Mouse (Mus musculus) 3134 (cell line): Measurements from ENCODE around the gene Clptm1.

Source experiments
- DNase-seq: peaks from one replicate; pipeline ENCODE4 v3.0.0-alpha.2; 2011; ENCODE audit warnings: low spot score; ENCODE audit not compliant: insufficient read length; ENCODE audit errors: extremely low read depth

Gene Clptm1

GRCm38 (mm10) chr7:19667434-19667833 is 2.6 kb upstream of the Clptm1 start:
- no peak for DNase-seq

GRCm38 (mm10) chr7:19666750-19667149 is 1.9 kb upstream of the Clptm1 start:
- no peak for DNase-seq

- no peak for DNase-seq
These were observed 328 bp downstream of the Clptm1 start for GRCm38 (mm10) chr7:19664455-19664954.

- DNase-seq = no peak
These were observed 893 bp downstream of the Clptm1 start for GRCm38 (mm10) chr7:19663940-19664339.

- no peak for DNase-seq
These were observed 12.2 kb downstream of the Clptm1 start for GRCm38 (mm10) chr7:19652614-19653013.

GRCm38 (mm10) chr7:19651063-19651786 is 13.6 kb downstream of the Clptm1 start:
- no peak for DNase-seq

GRCm38 (mm10) chr7:19641223-19641622 is 23.6 kb downstream of the Clptm1 start:
- no peak for DNase-seq

GRCm38 (mm10) chr7:19635074-19635827 is 29.6 kb downstream of the Clptm1 start:
- no peak for DNase-seq

GRCm38 (mm10) chr7:19634591-19634990 is 30.2 kb downstream of the Clptm1 start:
- DNase-seq = no peak

- no peak for DNase-seq
These were observed 31.0 kb downstream of the Clptm1 start for GRCm38 (mm10) chr7:19633855-19634254.

GRCm38 (mm10) chr7:19633197-19633596 is 31.6 kb downstream of the Clptm1 start:
- no peak for DNase-seq

GRCm38 (mm10) chr7:19632720-19633119 is 32.1 kb downstream of the Clptm1 start:
- DNase-seq = no peak

GRCm38 (mm10) chr7:19632275-19632674 is 32.6 kb downstream of the Clptm1 start:
- no peak for DNase-seq

GRCm38 (mm10) chr7:19629361-19629734 is 35.5 kb downstream of the Clptm1 start, which contains the start of gene Relb:
Relb (minus strand) TSS chr7:19629438.
- peak; percentile 81 for DNase-seq

GRCm38 (mm10) chr7:19628536-19629360 is 36.1 kb downstream of the Clptm1 start:
- peak; percentile 94 for DNase-seq

GRCm38 (mm10) chr7:19628192-19628535 is 36.7 kb downstream of the Clptm1 start:
- DNase-seq = no peak

- DNase-seq = no peak
These were observed 37.1 kb downstream of the Clptm1 start for GRCm38 (mm10) chr7:19627721-19628120.

GRCm38 (mm10) chr7:19623433-19623832 is 41.4 kb downstream of the Clptm1 start:
- no peak for DNase-seq

GRCm38 (mm10) chr7:19622241-19622640 is 42.6 kb downstream of the Clptm1 start:
- no peak for DNase-seq

- DNase-seq = no peak
These were observed 44.0 kb downstream of the Clptm1 start for GRCm38 (mm10) chr7:19620811-19621210.
